Mouse (Mus musculus) neural tube, embryonic 11.5 days (tissue): ENCODE results near the gene Jade3. TPM values are rescaled to one million over a fixed set of nuclear protein-coding genes. Genes with fewer than 3 reads are reported as not detected.
A peak's percentile ranks its signal among the peaks of the same experiment; 100 is the strongest.

ENCODE experiments used
- ATAC-seq: fragments of 200-750 bp; cut with Nextera tagmentation; 2 replicates; pipeline ENCODE4 v1.8.0; 2017; ENCODE audit warnings: moderate number of reproducible peaks, mild to moderate bottlenecking, moderate TSS enrichment, moderate library complexity; ENCODE audit not compliant: insufficient read depth, low FRiP score, low TSS enrichment
- DNase-seq: peaks from one replicate; pipeline ENCODE4 v3.0.0-alpha.2; 2015; ENCODE audit warnings: low spot score
- H3K27ac ChIP-seq: fragments of 300-500 bp; sonication (generic); 2 replicates; pipeline ENCODE4 v1.5.1; 2014; ENCODE audit warnings: low read depth, mild to moderate bottlenecking, low read length
- H3K27me3 ChIP-seq: fragments of 300-500 bp; sonication (generic); 2 replicates; pipeline ENCODE4 v1.6.1; 2014; ENCODE audit warnings: mild to moderate bottlenecking, low read length, mixed read lengths; ENCODE audit not compliant: control insufficient read depth, insufficient read depth
- H3K36me3 ChIP-seq: fragments of 300-500 bp; sonication (generic); 2 replicates; pipeline ENCODE4 v1.6.1; 2014; ENCODE audit warnings: mild to moderate bottlenecking, low read length, moderate library complexity, mixed read lengths; ENCODE audit not compliant: control insufficient read depth, insufficient read depth
- H3K4me1 ChIP-seq: fragments of 300-500 bp; sonication (generic); 2 replicates; pipeline ENCODE4 v1.6.1; 2014; ENCODE audit warnings: low read length, mixed read lengths; ENCODE audit not compliant: control insufficient read depth, insufficient read depth
- H3K4me2 ChIP-seq: fragments of 300-500 bp; sonication (generic); 2 replicates; pipeline ENCODE4 v1.6.1; 2014; ENCODE audit warnings: low read depth, mild to moderate bottlenecking, moderate library complexity
- H3K4me3 ChIP-seq: fragments of 300-500 bp; sonication (generic); 2 replicates; pipeline ENCODE4 v1.5.1; 2014; ENCODE audit warnings: low read depth, low read length
- H3K9ac ChIP-seq: fragments of 300-500 bp; sonication (generic); 2 replicates; pipeline ENCODE4 v1.6.1; 2014; ENCODE audit warnings: mild to moderate bottlenecking, low read length
- H3K9me3 ChIP-seq: fragments of 300-500 bp; sonication (generic); 2 replicates; pipeline ENCODE4 v1.6.1; 2016; ENCODE audit warnings: low read length; ENCODE audit not compliant: control insufficient read depth
- WGBS: fragments of 180-500 bp; shearing (Covaris S2); extraction: QIAGEN DNeasy Blood & Tissue Kit; methylation state at CpG from one replicate; pipeline ENCODE4 v1.1.7; 2014; 5-methylcytosine and 5-hydroxymethylcytosine counted together
- polyA plus RNA-seq: library from polyadenylated mRNA; unstranded; fragments of >200 nt; fragmentation: Nextera tagmentation; extraction: Ambion mirVana; gene quantifications from 2 replicates; pipeline ENCODE4 v1.2.1, GENCODE M21; 2014

Gene Jade3
- polyA plus RNA-seq, 1 experiment from 2014 or later = 9.5 TPM

- no peak overlapping the region for H3K9ac ChIP-seq
- H3K27me3 ChIP-seq = no peaks in the 10 kb centered on the region
- no peak overlapping the region for H3K4me3 ChIP-seq
- DNase-seq (no peak), ATAC-seq (no peak)
- no peaks in the 10 kb centered on the region for H3K4me1 ChIP-seq
- H3K4me2 ChIP-seq = no peak overlapping the region
- H3K36me3 ChIP-seq = no peaks in the 10 kb centered on the region; the same call in 1 of the 2 replicates
- 89% methylated on average over 7 of the region's 7 CpGs for WGBS
- H3K27ac ChIP-seq = no peak overlapping the region
- H3K9me3 ChIP-seq = no peaks in the 10 kb centered on the region
Observed at GRCm38 (mm10) chrX:20520290-20520939, 94.9 kb downstream of the Jade3 start.

GRCm38 (mm10) chrX:20521578-20521977, 96.1 kb downstream of the Jade3 start:
- no peak for DNase-seq
- no peak overlapping the region for H3K9ac ChIP-seq
- H3K4me2 ChIP-seq = no peak overlapping the region
- H3K9me3 ChIP-seq = no peaks in the 10 kb centered on the region
- no peak overlapping the region for H3K4me3 ChIP-seq
- H3K4me1 ChIP-seq = no peaks in the 10 kb centered on the region
- no peaks in the 10 kb centered on the region; the same call in 1 of the 2 replicates for H3K36me3 ChIP-seq
- no peak overlapping the region for H3K27ac ChIP-seq
- no peaks in the 10 kb centered on the region for H3K27me3 ChIP-seq
- no peak for ATAC-seq

GRCm38 (mm10) chrX:20532621-20533020, 107.1 kb downstream of the Jade3 start:
- no peaks in the 10 kb centered on the region for H3K36me3 ChIP-seq
- no peak overlapping the region for H3K9ac ChIP-seq
- 55% methylated on average over 1 of the region's 1 CpGs for WGBS
- no peaks in the 10 kb centered on the region for H3K27me3 ChIP-seq
- no peak overlapping the region for H3K4me3 ChIP-seq
- H3K4me1 ChIP-seq = no peaks in the 10 kb centered on the region
- H3K27ac ChIP-seq = no peak overlapping the region
- ATAC-seq (no peak), DNase-seq (no peak)
- no peaks in the 10 kb centered on the region for H3K9me3 ChIP-seq
- no peak overlapping the region for H3K4me2 ChIP-seq

- no peak overlapping the region for H3K27ac ChIP-seq
- H3K9me3 ChIP-seq = no peaks in the 10 kb centered on the region
- 69% methylated on average over 3 of the region's 3 CpGs for WGBS
- H3K36me3 ChIP-seq = no peaks in the 10 kb centered on the region
- H3K4me3 ChIP-seq = no peak overlapping the region
- DNase-seq (no peak), ATAC-seq (no peak)
- H3K4me1 ChIP-seq = no peaks in the 10 kb centered on the region
- no peak overlapping the region for H3K9ac ChIP-seq
- H3K4me2 ChIP-seq = no peak overlapping the region
- H3K27me3 ChIP-seq = no peaks in the 10 kb centered on the region
Observed at GRCm38 (mm10) chrX:20543867-20544266, 118.4 kb downstream of the Jade3 start.

GRCm38 (mm10) chrX:20547609-20548008, 122.1 kb downstream of the Jade3 start:
- no peak overlapping the region for H3K4me3 ChIP-seq
- H3K4me1 ChIP-seq = no peaks in the 10 kb centered on the region
- no peak overlapping the region for H3K27ac ChIP-seq
- H3K4me2 ChIP-seq = no peak overlapping the region
- no peaks in the 10 kb centered on the region for H3K36me3 ChIP-seq
- WGBS = 67% methylated on average over 5 of the region's 5 CpGs
- H3K9me3 ChIP-seq = no peaks in the 10 kb centered on the region
- no peak for ATAC-seq
- no peaks in the 10 kb centered on the region for H3K27me3 ChIP-seq
- DNase-seq = no peak
- H3K9ac ChIP-seq = no peak overlapping the region

- Histone ChIP-seq H3K4me1 (no peaks in the 10 kb centered on the region), H3K9me3 (no peaks in the 10 kb centered on the region), H3K36me3 (no peaks in the 10 kb centered on the region), H3K27ac (no peak overlapping the region), H3K4me2 (peak overlapping the region; percentile 48), H3K9ac (peak overlapping the region; percentile 44; the same call in 1 of the 2 replicates), H3K27me3 (no peaks in the 10 kb centered on the region), H3K4me3 (peak overlapping the region; percentile 22)
- WGBS = 24% methylated on average over 24 of the region's 24 CpGs
- DNase-seq (peak; percentile 18), ATAC-seq (no peak)
Observed at GRCm38 (mm10) chrX:20548011-20548879, 122.8 kb downstream of the Jade3 start.

GRCm38 (mm10) chrX:20548880-20549440, 123.5 kb downstream of the Jade3 start:
- Histone ChIP-seq H3K9me3 (no peaks in the 10 kb centered on the region), H3K36me3 (no peaks in the 10 kb centered on the region), H3K4me1 (no peaks in the 10 kb centered on the region), H3K27me3 (no peaks in the 10 kb centered on the region), H3K27ac (no peak overlapping the region), H3K4me2 (no peak overlapping the region), H3K9ac (no peak overlapping the region), H3K4me3 (no peak overlapping the region)
- WGBS = 70% methylated on average over 1 of the region's 1 CpGs
- no peak for ATAC-seq
- DNase-seq = no peak

GRCm38 (mm10) chrX:20549532-20549931, 124.0 kb downstream of the Jade3 start, which contains the start of gene Rgn:
Gene Rgn (plus strand): TSS chrX:20549787.
- Histone ChIP-seq H3K9ac (no peak within 1 kb of the TSS), H3K9me3 (no peaks in the 10 kb centered on the region), H3K4me3 (no peak within 1 kb of the TSS), H3K4me2 (no peak within 1 kb of the TSS), H3K4me1 (no peaks in the 10 kb centered on the region), H3K27me3 (no peaks in the 10 kb centered on the region), H3K36me3 (no peaks in the 10 kb centered on the region), H3K27ac (no peak within 1 kb of the TSS)
- no peak for DNase-seq
- WGBS = 64% methylated on average over 3 of the region's 3 CpGs
- no peak for ATAC-seq
